Mouse (Mus musculus): ENCODE measurements around the gene Amhr2.

Amhr2 gene

DNA sequence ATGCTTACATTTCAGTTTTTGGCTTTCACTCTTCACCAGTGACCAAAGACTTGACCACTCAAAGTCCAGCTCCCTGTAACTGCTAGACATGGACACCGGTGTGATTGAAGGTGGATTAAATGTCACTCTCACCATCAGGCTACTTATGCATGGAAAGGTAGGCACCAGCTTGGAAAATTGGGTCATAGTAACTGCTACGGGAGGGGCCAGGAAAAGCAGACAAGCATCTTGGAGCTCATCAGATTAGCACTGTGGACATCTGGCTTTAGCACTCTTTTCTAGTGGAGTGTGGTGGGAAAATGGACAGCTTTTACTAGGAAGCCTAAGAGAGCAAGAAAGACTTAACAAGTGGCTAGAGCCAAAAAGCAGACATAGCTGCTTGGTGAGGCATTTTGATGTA, 28.1 kb downstream of the Amhr2 start:
- no peak for DNase-seq

DNA sequence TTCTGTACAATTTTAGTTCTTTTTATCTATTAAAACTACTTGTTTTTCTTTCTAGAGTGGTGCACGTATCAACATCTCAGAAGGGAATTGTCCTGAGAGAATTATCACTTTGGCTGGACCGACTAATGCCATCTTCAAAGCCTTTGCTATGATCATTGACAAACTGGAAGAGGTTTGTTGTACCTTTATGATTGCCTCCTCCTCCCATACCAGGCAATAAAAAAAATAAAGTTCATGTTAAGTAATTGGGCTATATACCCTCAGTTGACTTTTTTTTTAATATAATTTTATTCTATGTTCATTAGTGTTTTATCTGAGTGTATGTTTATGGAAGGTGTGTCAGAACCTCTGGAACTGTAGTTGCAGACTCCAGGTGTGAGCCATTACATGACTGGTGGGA, 29.4 kb downstream of the Amhr2 start:
- DNase-seq = no peak

DNA sequence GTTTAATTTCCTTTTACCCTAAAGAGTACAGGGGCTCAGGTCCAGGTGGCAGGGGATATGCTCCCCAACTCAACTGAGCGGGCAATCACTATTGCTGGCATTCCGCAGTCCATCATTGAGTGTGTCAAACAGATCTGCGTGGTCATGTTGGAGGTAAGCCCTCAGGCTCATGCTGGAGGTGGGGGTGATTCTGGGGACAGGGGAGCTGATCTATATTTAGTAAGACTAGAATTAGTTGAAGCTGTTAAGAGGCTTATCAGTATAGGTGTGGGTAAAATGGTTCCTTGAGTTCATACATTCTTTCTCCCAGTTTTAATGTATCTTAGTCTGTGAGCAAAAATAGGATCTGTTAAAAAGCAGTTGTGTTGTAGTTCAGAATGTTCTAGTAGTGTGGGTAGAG, 38.0 kb downstream of the Amhr2 start:
- no peak for DNase-seq

DNA sequence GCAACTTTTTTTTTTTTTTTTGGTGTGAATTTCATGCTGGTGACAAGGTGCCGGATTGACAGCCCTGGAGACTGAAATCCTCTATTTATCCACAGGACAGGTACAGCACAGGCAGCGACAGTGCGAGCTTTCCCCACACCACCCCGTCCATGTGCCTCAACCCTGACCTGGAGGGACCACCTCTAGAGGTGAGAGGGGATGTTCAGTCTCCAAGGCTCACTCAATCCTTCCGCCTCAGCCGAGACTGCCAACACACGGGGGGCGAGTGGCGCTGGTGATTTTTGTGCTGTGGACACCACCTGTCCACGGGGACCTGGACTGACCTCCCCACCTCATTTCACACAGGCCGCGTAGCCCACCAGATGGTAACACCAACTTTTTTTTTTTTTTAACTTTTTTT, 40.7 kb downstream of the Amhr2 start:
- no peak for DNase-seq

DNA sequence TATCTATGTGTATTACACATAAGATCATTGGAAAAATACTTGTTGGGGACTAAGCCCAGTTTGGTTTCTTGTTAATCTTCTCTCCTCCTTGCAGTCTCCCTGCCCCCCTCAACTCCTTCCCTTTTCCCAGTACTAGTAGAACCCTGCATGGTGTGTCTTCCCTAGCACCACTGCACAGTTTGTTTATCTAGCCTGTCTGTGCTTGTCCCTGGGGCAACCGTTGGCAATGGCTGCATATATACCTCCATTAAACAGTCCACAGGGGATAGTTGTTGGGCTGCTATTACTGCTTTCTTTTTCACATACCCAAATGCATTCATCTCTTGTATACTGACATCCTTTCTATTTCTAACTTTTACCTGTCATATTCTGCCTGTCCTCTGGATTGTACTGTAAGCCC, 42.5 kb downstream of the Amhr2 start:
- no peak for DNase-seq

DNA sequence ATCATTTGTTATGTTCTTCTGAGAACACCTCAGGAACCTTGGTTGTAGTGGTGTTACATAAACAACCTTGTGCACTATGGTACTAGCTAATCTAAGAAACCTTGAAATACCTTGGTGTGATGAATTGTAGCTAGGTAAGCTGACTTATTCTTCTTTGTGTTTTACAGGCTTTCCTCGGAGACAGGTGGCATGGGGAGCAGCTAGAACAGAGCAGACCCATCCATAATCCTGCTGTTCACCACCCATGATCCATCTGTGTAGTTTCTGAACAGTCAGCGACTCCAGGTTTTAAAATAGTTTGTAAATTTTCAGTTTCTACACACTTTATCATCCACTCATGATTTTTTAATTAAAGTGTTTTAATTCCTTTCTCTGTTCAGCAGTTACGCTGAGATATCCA, 53.2 kb downstream of the Amhr2 start:
- DNase-seq = no peak

DNA sequence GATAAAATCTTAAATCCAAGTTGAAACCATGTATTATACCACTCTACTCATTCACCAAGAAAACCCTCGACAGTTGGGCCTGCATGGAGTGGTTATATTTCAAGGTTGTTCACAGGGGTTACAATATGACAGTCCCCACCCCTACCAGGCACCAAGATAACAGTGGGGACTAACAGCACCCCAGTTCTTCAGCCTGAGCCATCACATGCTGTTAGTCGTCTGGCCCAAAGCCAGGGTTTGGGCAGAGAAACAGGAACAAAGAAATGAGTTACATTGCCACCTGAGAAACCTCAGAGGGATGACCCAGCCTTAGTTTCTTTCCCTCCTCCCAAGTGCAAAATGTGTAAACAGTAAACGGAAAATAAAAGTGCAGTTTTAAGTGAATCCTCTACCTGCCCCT, 54.2 kb downstream of the Amhr2 start:
- no peak for DNase-seq

DNA sequence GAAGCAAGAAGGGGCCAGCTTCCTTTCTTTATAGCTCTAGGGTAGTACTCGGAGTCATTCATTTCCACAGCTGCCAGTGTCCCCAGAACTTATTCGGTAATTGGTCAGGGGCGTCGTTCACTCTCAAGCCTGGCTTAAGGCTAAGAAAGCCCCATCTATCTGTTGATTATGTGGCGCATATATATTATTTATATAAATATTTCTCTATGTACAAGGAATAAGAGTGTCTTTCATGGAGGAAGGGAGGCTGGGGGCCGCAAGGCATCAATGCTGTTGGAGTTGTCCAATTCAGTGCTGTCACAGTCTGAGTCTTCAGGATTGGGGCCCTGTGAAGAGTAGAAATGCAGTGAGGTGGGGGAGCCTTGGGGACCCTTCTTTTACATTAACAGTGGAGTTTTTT, 54.7 kb downstream of the Amhr2 start:
- no peak for DNase-seq

DNA sequence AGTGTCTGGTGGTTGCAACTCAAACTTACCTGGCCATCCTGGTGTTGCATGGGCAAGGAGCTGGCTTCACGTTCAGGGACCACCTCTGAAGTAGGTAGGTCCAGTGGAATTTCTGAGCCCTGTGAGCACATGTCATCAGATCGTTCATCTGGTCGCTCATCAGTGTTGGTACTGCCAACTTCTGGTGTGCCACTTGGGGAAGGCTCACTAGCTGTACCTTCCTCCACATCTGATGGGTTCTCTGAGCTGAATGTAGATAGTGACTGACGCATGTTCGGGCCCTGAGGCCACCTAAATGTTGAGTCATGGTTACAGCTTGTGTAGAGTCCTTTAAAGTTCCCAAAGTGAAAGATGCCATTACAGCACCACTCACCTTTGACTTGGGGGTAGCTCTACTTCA, 55.3 kb downstream of the Amhr2 start:
- no peak for DNase-seq

DNA sequence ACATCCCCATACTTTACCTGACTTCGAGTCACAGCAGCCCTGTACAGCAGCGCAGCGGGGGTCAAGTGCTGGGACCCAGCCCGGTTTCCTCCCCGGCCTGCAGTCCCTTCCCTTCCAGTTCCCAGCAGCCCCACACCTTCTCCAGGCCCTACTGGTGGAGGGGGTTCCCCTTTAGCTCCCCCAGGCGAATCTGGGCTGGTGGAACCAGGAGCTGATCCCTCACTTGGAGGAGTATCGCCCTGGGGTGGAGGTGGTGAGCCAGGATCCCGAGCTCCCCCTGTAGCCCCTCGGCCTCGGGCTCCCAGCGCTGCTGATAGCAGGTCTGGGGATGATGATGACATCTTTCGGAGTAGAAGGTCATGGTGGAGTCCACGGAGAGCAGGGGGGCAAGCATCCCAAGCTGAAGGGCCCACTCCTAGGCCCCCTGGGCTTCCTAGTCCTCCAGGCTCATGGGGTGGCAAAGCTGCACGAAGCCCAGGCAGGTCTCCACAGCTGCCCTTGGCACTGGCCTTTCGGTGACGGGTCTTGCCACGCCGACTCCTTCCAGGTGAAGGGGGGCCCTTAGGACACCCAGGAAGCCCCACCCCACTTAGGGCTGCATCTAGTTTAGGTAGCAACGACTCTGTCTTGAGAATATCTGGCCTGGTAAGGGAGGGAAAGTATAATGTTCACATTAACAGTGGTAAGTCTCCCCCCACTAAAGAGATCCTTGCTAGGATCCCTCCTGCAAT, 56.1 kb downstream of the Amhr2 start:
- DNase-seq = no peak

DNA sequence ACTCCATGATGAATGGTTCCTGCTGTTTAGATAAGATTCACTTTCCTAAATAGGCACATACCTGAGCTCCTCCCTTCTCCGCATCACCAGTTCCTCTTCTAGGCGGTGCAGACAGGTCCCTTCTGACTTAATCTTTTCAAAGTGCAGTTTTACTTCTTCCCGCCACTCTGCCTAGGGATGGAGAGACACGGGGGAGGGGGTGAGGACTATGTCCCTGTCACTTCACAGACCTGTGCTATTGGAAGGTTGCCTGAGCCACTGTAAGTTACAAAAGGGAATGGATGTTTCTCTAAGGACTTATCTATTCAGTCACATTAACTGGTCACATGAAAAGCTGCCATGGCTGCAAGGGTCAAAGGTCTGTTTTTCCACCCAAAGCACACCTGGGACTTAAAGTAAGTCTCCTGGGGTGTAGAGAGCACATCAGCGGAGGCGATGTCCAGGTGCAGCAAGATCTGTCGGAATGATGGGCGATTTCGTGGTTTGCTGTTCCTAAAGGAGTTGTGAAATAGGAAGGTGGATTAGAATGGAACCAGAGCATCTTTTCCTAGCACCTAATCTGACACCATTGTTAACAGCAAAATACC, 57.2 kb downstream of the Amhr2 start:
- DNase-seq = no peak

DNA sequence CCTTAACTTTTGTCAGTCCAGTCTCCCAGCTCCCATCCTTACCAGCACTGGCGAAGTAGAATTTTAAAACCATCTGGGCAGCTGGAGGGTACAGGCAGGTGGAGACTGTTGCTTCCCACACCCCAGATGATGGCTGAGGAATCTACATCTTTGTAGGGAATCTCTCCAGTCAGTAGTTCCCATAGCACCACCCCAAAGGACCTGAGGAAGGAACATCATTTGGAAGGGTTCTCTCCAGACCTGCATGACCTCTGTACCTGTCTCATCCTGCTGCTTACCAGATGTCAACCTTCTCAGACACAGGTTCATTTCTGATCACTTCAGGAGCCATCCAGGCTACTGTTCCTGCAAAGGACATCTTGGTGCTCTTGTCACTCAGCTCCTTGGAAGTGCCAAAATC, 58.3 kb downstream of the Amhr2 start, which contains the start of gene Gm10337:
Gene Gm10337, plus strand, starts transcription at position 276 of the 400 bp plus-strand sequence.
- no peak for DNase-seq

Measured in right cerebral cortex, adult 18-20 months (tissue).